ENCODE assay signal across 24 mouse cellular contexts in the genomic region with DNA sequence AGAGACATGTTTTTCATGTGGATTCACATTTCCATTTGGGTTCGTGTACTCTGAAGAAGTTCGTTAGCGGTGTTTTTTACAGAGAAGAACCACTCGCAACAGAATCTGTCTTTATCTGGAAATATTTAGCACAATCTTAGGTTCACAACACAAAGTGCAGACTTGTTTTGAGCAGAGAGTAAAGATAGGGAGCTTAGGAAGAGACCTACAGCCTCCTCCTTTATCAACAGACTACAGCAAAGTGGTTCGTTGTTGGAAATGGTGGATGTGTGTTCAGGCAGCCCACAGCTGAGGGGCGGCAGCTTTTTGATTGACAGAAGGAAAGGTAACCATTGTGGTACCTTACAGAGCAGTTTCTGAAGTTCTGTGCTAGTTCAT.
DNase-seq lines count a peak whose midpoint lies in the region; ATAC-seq and TF ChIP-seq lines count a peak whose summit lies in the region.
"Had no signal": no experiment of that assay in that cellular context is flagged by ENCODE, and none has a peak within 500 bp of the region (broad histone marks: within the 10 kb centered on the region; RNA-seq: fewer than 3 reads in every experiment).

No protein-coding gene starts in this region.

- peaks cover 10% of the 10 kb centered on the region for H3K79me2 ChIP-seq in CH12.LX (replicated peaks; ENCODE audit: control insufficient read depth, extremely low read depth, insufficient read depth, poor library complexity, severe bottlenecking)

- intact Hi-C loops in heart, postnatal 10 days (cut with DNase I) = no loop called here
- intact Hi-C loops in left cerebral cortex, postnatal 14 days (cut with DNase I) = no loop called here

- H3K9me3 ChIP-seq in CH12.LX (replicated peaks; ENCODE audit: low read length) = peaks cover under 1% of the 10 kb centered on the region
- no peaks in the 10 kb centered on the region for H3K9me3 ChIP-seq in liver, embryonic 15.5 days (replicated peaks)
- H3K9me3 ChIP-seq: embryonic facial prominence, embryonic 15.5 days; forebrain, embryonic 10.5 days; forebrain, embryonic 15.5 days; heart, embryonic 13.5 days; hindbrain, embryonic 13.5 days had no signal

- no peak overlapping the region for H3K27ac ChIP-seq in CH12.LX (ENCODE audit: insufficient read depth, low read depth)
- peak overlapping the region; percentile 58 for H3K27ac ChIP-seq in liver, embryonic 15.5 days (replicated peaks)
- H3K27ac ChIP-seq: embryonic facial prominence, embryonic 15.5 days; forebrain, embryonic 10.5 days; forebrain, embryonic 15.5 days; heart, embryonic 13.5 days; hindbrain, embryonic 13.5 days; hindbrain, postnatal 0 days had no signal

- no peak for DNase-seq in CH12.LX (ENCODE audit: extremely low read depth)
- no peak for DNase-seq in heart, postnatal 10 days
- DNase-seq in thymus, postnatal 25 days = no peak
- DNase-seq in left cerebral cortex, postnatal 14 days (ENCODE audit: low spot score in 2 of 2) = no peak
- DNase-seq: adrenal gland, postnatal 25 days; B cell, adult 2 months; cerebellum, adult 18-20 months; cerebellum, adult 9-11 months; cerebellum, postnatal 36 days; embryo, embryonic 11 days; gastrocnemius, postnatal 36 days had no signal

- no peak for TF ChIP-seq POLR2A in CH12.LX (IDR thresholded peaks at IDR 0.05; ENCODE audit: low read depth, low read length)

- in situ Hi-C loops in CH12.LX (cut with MboI; ENCODE audit: low pct_ligation_motif_present, low pct_unique_long_range_greater_than_20kb, low sequenced_read_pairs) = no loop called here

- WGBS in liver, embryonic 15.5 days (ENCODE audit: insufficient replicate concordance) = 24% methylated on average over 6 of the region's 6 CpGs

- dilution Hi-C loops in CH12.LX (cut with MboI; ENCODE audit: extremely low pct_ligation_motif_present, extremely low pct_unique_long_range_greater_than_20kb, low sequenced_read_pairs) = no loop called here

- no peaks in the 10 kb centered on the region for H3K27me3 ChIP-seq in CH12.LX (replicated peaks)
- no peaks in the 10 kb centered on the region for H3K27me3 ChIP-seq in liver, embryonic 15.5 days
- H3K27me3 ChIP-seq: embryonic facial prominence, embryonic 15.5 days; forebrain, embryonic 15.5 days; heart, embryonic 13.5 days; hindbrain, embryonic 13.5 days; Patski had no signal

- no peak for TF ChIP-seq RAD21 in CH12.LX (IDR thresholded peaks at IDR 0.05; ENCODE audit: low read depth, low read length)

- no peak overlapping the region for H3K4me3 ChIP-seq in CH12.LX (replicated peaks in 1 of 3; ENCODE audit: low read depth in 2 of 3, low read length in 2 of 3, poor library complexity in 1 of 3)
- no peak overlapping the region for H3K4me3 ChIP-seq in liver, embryonic 15.5 days (replicated peaks)
- H3K4me3 ChIP-seq: embryonic facial prominence, embryonic 15.5 days; erythroblast, embryonic 14.5 days; forebrain, embryonic 10.5 days; forebrain, embryonic 15.5 days; heart, embryonic 13.5 days; hindbrain, embryonic 13.5 days had no signal

- H3K36me3 ChIP-seq in CH12.LX (replicated peaks in 1 of 2; ENCODE audit: control insufficient read depth in 1 of 2, insufficient read depth in 1 of 2, low read length in 1 of 2) = peaks cover 0 to 9% of the 10 kb centered on the region in 2 experiments
- no peaks in the 10 kb centered on the region for H3K36me3 ChIP-seq in liver, embryonic 15.5 days (replicated peaks)
- H3K36me3 ChIP-seq: embryonic facial prominence, embryonic 15.5 days; forebrain, embryonic 10.5 days; forebrain, embryonic 15.5 days; heart, embryonic 13.5 days; hindbrain, embryonic 13.5 days had no signal

- no peak overlapping the region for H3K9ac ChIP-seq in CH12.LX (ENCODE audit: insufficient read depth, low read depth)
- no peak overlapping the region for H3K9ac ChIP-seq in liver, embryonic 15.5 days
- H3K9ac ChIP-seq: embryonic facial prominence, embryonic 15.5 days; forebrain, embryonic 15.5 days; heart, embryonic 13.5 days; hindbrain, embryonic 13.5 days had no signal

- TF ChIP-seq CTCF in CH12.LX (conservative IDR thresholded peaks at IDR 0.05 in 1 of 2, IDR thresholded peaks at IDR 0.05 in 1 of 2; ENCODE audit: low read depth in 2 of 2, low read length in 2 of 2) = no peak

- TF ChIP-seq EP300 in CH12.LX (IDR thresholded peaks at IDR 0.05; ENCODE audit: low read length) = no peak

- 0 out of 2 replicates have a peak, but pooled peaks have one; percentile 22 for ATAC-seq in common myeloid progenitor, adult 5-6 weeks (replicated peaks; ENCODE audit: low read depth, poor library complexity, severe bottlenecking)
- peak; percentile 41; the same call in 1 of the 2 replicates for ATAC-seq in liver, embryonic 15.5 days (ENCODE audit: insufficient read depth)
- peak; percentile 70 for ATAC-seq in megakaryocyte-erythroid progenitor cell, adult 5-6 weeks (replicated peaks; ENCODE audit: low FRiP score, low TSS enrichment, poor library complexity, severe bottlenecking)
- ATAC-seq: activated CD4-positive, CD25-positive, alpha-beta regulatory T cell, adult 4 months; CD4-positive, CD25-positive, alpha-beta regulatory T cell, adult 4 months; forebrain, embryonic 15.5 days; hindbrain, postnatal 0 days had no signal

- H3K4me2 ChIP-seq in CH12.LX (ENCODE audit: insufficient read depth, low read depth, poor library complexity, severe bottlenecking) = no peak overlapping the region
- 0 out of 2 replicates have a peak overlapping the region, but pooled peaks have one; percentile 0 for H3K4me2 ChIP-seq in liver, embryonic 15.5 days
- H3K4me2 ChIP-seq: embryonic facial prominence, embryonic 15.5 days; forebrain, embryonic 15.5 days; heart, embryonic 13.5 days; hindbrain, embryonic 13.5 days had no signal

- peaks cover 30 to 68% of the 10 kb centered on the region in 2 experiments for H3K4me1 ChIP-seq in CH12.LX (ENCODE audit: control insufficient read depth in 1 of 2, insufficient read depth in 2 of 2)
- peaks cover 75% of the 10 kb centered on the region for H3K4me1 ChIP-seq in liver, embryonic 15.5 days (replicated peaks)

TF ChIP-seq in CH12.LX, 34 proteins besides CTCF, POLR2A, EP300 and RAD21:
- TF ChIP-seq TBP (conservative IDR thresholded peaks at IDR 0.05; ENCODE audit: low read depth, low read length) (no peak), GABPA (IDR thresholded peaks at IDR 0.05; ENCODE audit: insufficient replicate concordance, low read depth, low read length) (no peak), SIN3A (IDR thresholded peaks at IDR 0.05; ENCODE audit: low read length) (0 out of 2 replicates have a peak, but pooled peaks have one; percentile 25), RCOR1 (conservative IDR thresholded peaks at IDR 0.05; ENCODE audit: low read depth, low read length) (no peak), MEF2A (IDR thresholded peaks at IDR 0.05; ENCODE audit: borderline replicate concordance, low read depth, low read length) (no peak)
